Mouse (Mus musculus) liver, postnatal 0 days (tissue): ENCODE results near the gene Dnajb5.

Experiments
- CTCF ChIP-seq: sonication (generic); IDR thresholded peaks from 2 replicates; pipeline ENCODE4 v1.5.1; 2016; ENCODE audit warnings: antibody characterized with exemption, low read depth
- EP300 ChIP-seq: IDR thresholded peaks from 2 replicates; pipeline ENCODE4 v1.6.1; 2016; ENCODE audit warnings: antibody characterized with exemption, low read depth, mild to moderate bottlenecking

DNA sequence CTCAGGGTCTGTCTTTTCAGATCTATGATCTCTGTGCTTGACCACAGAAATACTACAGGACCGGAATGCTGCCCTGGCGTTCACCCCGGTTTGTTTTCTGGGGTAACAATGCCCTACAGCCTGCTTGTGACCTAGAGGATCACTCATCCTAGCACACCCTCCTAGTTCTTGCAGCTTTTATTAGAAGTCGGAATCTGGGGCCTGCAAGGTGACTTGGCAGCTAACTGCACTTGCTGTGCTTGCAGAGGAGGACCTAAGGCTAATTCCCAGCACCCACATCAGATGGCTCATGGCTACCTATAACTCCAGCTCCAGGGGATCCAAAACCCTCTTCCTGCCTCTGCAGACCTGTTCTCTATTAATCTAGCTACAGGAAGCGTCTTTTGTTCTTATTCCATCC, 46.9 kb upstream of the Dnajb5 start:
- TF ChIP-seq CTCF: no peak
- TF ChIP-seq EP300: no peak
